Mouse (Mus musculus) intestine, embryonic 16.5 days (tissue): ENCODE results near the gene Cacng8. TPM values are rescaled to one million over a fixed set of nuclear protein-coding genes. Genes with fewer than 3 reads are reported as not detected.

Experiments used
- ATAC-seq: fragments of 200-750 bp; cut with Nextera tagmentation; 2 replicates; pipeline ENCODE4 v1.8.0; 2017; ENCODE audit warnings: moderate TSS enrichment, moderate library complexity
- H3K27ac ChIP-seq: fragments of 300-500 bp; sonication (generic); 2 replicates; pipeline ENCODE4 v1.5.1; 2014; ENCODE audit warnings: mild to moderate bottlenecking, low read length
- H3K27me3 ChIP-seq: fragments of 300-500 bp; sonication (generic); replicated peaks from 2 replicates; pipeline ENCODE4 v1.6.1; 2014; ENCODE audit warnings: low read length, control low read depth, mixed read lengths; ENCODE audit not compliant: control insufficient read depth, insufficient read depth
- H3K36me3 ChIP-seq: fragments of 300-500 bp; sonication (generic); 2 replicates; pipeline ENCODE4 v1.6.1; 2014; ENCODE audit warnings: low read length, control low read depth; ENCODE audit not compliant: control insufficient read depth, insufficient read depth
- H3K4me1 ChIP-seq: fragments of 300-500 bp; sonication (generic); 2 replicates; pipeline ENCODE4 v1.6.1; 2014; ENCODE audit warnings: low read length, control low read depth, mixed read lengths; ENCODE audit not compliant: control insufficient read depth, insufficient read depth
- H3K4me2 ChIP-seq: fragments of 300-500 bp; sonication (generic); 2 replicates; pipeline ENCODE4 v1.6.1; 2014; ENCODE audit warnings: low read depth, low read length, control low read depth
- H3K4me3 ChIP-seq: fragments of 300-500 bp; sonication (generic); 2 replicates; pipeline ENCODE4 v1.5.1; 2014; ENCODE audit warnings: mild to moderate bottlenecking, low read length
- H3K9ac ChIP-seq: fragments of 300-500 bp; sonication (generic); 2 replicates; pipeline ENCODE4 v1.6.1; 2014; ENCODE audit warnings: low read depth, low read length
- H3K9me3 ChIP-seq: fragments of 300-500 bp; sonication (generic); 2 replicates; pipeline ENCODE4 v1.6.1; 2016; ENCODE audit warnings: low read length, control low read depth; ENCODE audit not compliant: control insufficient read depth
- WGBS: fragments of 180-500 bp; shearing (Covaris S2); extraction: QIAGEN DNeasy Blood & Tissue Kit; methylation state at CpG from one replicate; pipeline ENCODE4 v1.1.7; 2014; 5-methylcytosine and 5-hydroxymethylcytosine counted together
- polyA plus RNA-seq: library from polyadenylated mRNA; unstranded; fragments of >200 nt; fragmentation: Nextera tagmentation; extraction: Ambion mirVana; gene quantifications from 2 replicates; pipeline ENCODE4 v1.2.1, GENCODE M21; 2015

Gene Cacng8
- polyA plus RNA-seq, 1 experiment from 2014 or later: 1.2 TPM

DNA sequence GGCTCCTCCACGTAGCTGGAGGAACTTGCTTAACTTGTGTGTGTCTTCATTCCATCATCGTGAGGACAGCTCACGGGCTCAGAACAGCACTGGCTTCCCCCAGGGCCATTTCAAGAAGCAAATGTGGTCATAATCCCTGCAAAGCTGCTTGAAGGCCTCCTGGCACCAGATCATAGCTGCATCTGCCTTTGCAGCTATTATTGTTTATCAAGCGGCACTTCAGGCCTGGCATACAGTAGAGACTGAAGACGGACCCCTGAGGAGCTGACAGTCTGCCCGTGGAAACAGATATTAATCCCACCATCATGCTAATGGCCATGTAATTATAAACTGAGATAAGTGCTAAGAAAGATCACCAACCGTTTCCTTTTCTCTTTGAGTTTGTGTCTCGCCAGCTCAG is 50.0 kb downstream of the Cacng8 start:
- H3K9ac ChIP-seq: no peak overlapping the region
- H3K27me3 ChIP-seq: no peaks in the 10 kb centered on the region
- H3K27ac ChIP-seq: no peak overlapping the region
- H3K36me3 ChIP-seq: no peaks in the 10 kb centered on the region
- H3K4me1 ChIP-seq: no peaks in the 10 kb centered on the region
- WGBS: 62% methylated on average over 8 of the region's 8 CpGs
- ATAC-seq: no peak
- no peak overlapping the region for H3K4me3 ChIP-seq
- no peaks in the 10 kb centered on the region for H3K9me3 ChIP-seq
- no peak overlapping the region for H3K4me2 ChIP-seq

DNA sequence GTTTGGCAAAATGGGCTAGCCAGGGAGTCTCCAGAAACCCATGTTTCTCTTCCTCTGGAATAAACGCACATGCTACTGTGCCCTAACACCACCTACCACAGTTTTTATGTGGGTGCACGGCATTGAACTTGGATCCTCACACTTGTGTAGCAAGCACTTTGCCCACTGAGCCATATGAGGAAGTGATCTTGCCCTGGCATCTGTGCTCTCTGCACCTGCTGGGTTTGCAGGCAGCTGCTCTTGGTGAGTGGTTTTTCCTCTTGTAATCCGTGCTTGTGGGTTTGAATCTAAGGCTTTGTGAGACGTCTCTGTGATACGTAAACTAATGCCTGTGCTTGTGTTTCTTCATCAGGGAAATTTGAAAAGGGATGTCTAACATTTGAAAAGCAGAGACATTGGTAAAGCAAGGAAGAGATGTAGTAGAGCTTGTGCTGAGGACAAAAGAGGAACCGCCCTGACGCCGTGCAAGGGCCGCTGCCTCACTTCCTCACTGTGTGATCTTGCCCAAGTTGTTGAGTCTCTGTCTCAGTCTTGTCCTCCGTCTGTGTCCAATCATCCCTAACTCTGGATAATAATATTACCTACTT is 52.1 kb downstream of the Cacng8 start:
- no peaks in the 10 kb centered on the region for H3K27me3 ChIP-seq
- no peak for ATAC-seq
- WGBS: 86% methylated on average over 10 of the region's 10 CpGs

DNA sequence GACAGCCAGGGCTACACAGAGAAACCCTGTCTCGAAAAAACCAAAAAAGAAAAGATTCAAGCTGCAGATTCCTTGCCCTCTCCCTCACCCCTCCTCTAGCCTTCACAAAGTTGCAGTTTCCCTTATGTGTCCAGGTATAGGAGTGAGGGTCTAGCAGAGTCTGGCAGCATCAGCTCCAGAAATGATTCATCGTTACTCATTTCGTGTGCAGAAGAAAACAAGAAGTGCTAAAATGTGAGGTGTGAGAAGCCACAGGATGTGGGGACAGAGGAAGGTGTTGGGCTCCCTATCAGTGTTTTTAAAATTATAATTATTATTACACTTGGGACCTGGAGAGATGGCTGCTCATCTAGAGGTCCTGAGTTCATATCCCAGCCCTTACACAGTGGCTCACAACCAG is 54.2 kb downstream of the Cacng8 start:
- 75% methylated on average over 3 of the region's 3 CpGs for WGBS
- Histone ChIP-seq H3K4me3 (no peak overlapping the region), H3K27me3 (no peaks in the 10 kb centered on the region), H3K9me3 (no peaks in the 10 kb centered on the region), H3K4me2 (no peak overlapping the region), H3K36me3 (no peaks in the 10 kb centered on the region), H3K9ac (no peak overlapping the region), H3K27ac (no peak overlapping the region), H3K4me1 (no peaks in the 10 kb centered on the region)
- ATAC-seq: no peak

More for the DNA sequence above, 52.1 kb downstream of the Cacng8 start:
- H3K27ac ChIP-seq: no peak overlapping the region
- no peaks in the 10 kb centered on the region for H3K4me1 ChIP-seq
- no peak overlapping the region for H3K9ac ChIP-seq
- no peak overlapping the region for H3K4me2 ChIP-seq
- no peaks in the 10 kb centered on the region for H3K36me3 ChIP-seq
- no peaks in the 10 kb centered on the region for H3K9me3 ChIP-seq
- H3K4me3 ChIP-seq: no peak overlapping the region

DNA sequence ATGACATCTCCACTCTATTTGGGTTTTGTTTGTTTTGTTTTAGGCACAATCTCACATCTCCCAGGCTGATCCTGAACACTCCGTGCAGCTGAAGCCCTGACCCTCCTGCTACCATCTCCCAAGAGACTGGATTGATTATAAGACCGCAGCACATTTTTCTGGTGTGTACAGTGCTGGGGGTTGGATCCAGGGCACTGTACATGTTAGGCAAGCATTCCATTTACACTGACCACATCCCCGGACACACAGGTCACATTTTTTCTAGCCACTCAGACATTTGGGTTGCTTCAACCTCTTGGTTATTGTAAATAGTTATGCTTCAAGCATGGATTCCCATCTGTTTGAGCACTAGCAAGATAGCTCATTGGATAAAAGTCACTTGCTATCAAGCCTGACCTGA is 56.1 kb downstream of the Cacng8 start:
- no peak for ATAC-seq
- Histone ChIP-seq H3K4me3 (no peak overlapping the region), H3K4me1 (no peaks in the 10 kb centered on the region), H3K27me3 (no peaks in the 10 kb centered on the region), H3K4me2 (no peak overlapping the region), H3K36me3 (no peaks in the 10 kb centered on the region), H3K9me3 (no peaks in the 10 kb centered on the region), H3K27ac (no peak overlapping the region), H3K9ac (no peak overlapping the region)
- 60% methylated on average over 3 of the region's 3 CpGs for WGBS

DNA sequence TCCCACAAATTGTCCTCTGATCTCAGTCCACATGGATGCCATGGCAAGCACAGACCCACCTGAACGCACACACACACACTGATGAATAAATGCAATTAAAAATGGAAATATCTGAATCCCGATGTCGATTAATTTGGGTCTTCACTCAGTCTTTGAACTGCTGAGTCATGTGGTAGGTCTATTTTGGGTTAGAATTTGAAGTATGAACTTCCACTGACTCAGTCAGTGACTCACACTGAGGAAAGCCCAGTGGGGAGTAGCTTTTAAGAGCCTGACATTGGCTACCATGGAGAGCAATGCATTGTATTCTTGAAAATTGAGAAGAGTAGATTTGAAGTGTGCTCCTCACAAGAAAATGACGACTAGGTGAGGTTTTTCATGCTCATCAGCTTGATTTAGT is 56.5 kb downstream of the Cacng8 start:
- no peak overlapping the region for H3K9ac ChIP-seq
- WGBS: 82% methylated on average over 4 of the region's 4 CpGs
- no peak for ATAC-seq

DNA sequence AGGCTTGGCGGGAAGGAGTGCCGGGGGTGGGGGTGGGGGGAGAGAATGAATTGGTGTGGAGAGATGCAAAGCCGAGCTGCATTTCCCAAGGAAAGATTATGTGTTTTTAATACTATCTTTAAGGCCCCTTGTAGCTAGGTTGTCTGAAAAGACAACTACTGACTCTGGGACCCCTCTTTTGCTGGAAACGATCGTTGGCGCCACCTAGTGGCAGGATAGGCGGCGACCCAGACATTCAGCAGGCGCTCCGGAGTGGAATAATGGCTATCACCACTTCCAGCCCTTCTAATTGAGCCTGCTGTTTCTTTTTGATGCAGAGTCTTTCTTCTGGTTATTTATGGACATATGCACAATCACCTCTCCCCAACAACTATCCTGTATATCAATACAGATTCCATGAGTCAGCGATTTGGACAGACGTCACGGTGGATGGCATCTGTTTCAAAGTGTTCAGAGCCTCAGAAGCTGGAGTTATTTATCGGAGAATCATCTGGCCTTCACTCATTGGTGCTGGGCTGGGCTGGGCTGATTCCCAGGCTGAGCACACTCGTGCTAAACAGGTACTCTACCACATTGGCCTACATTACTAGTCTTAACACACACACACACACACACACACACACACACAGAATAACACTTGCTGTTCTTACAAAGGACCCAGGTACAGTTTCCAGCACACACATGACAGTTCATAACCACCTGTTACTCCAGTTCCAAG is 58.4 kb downstream of the Cacng8 start:
- Histone ChIP-seq H3K4me2 (no peak overlapping the region), H3K4me1 (no peaks in the 10 kb centered on the region), H3K9ac (no peak overlapping the region), H3K27me3 (no peaks in the 10 kb centered on the region), H3K36me3 (no peaks in the 10 kb centered on the region), H3K27ac (no peak overlapping the region), H3K9me3 (no peaks in the 10 kb centered on the region), H3K4me3 (no peak overlapping the region)
- 22% methylated on average over 15 of the region's 15 CpGs for whole genome bisulfite sequencing
- ATAC-seq: peak; percentile 60; the same call in 1 of the 2 replicates

More for the DNA sequence above, 56.5 kb downstream of the Cacng8 start:
- Histone ChIP-seq H3K4me2 (no peak overlapping the region), H3K4me1 (no peaks in the 10 kb centered on the region), H3K9me3 (no peaks in the 10 kb centered on the region), H3K36me3 (no peaks in the 10 kb centered on the region), H3K27me3 (no peaks in the 10 kb centered on the region), H3K4me3 (no peak overlapping the region), H3K27ac (no peak overlapping the region)

DNA sequence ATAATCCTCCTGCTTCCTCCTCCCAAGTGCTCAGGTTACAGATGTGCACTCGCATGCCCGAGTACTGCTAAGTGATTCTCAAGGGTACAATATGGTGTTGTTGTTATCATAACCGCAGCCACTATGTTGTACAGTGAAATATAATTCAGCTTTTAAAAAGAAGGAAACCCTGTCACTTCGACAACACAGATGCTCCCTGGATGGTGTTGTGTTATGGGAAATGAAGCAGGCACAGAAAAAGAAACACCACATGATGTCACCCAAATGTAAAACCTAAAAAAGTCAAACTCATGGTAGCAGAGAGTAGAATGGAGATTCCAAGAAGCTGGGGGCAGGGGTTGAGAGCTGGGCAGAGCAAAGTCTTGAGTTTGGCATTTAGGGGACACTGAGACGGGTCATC is 60.2 kb downstream of the Cacng8 start:
- H3K36me3 ChIP-seq: no peaks in the 10 kb centered on the region
- H3K4me3 ChIP-seq: no peak overlapping the region
- H3K4me1 ChIP-seq: no peaks in the 10 kb centered on the region
- ATAC-seq: no peak
- no peaks in the 10 kb centered on the region for H3K27me3 ChIP-seq
- WGBS: 67% methylated on average over 5 of the region's 5 CpGs
- no peak overlapping the region for H3K9ac ChIP-seq
- no peaks in the 10 kb centered on the region for H3K9me3 ChIP-seq
- H3K27ac ChIP-seq: no peak overlapping the region
- H3K4me2 ChIP-seq: no peak overlapping the region

DNA sequence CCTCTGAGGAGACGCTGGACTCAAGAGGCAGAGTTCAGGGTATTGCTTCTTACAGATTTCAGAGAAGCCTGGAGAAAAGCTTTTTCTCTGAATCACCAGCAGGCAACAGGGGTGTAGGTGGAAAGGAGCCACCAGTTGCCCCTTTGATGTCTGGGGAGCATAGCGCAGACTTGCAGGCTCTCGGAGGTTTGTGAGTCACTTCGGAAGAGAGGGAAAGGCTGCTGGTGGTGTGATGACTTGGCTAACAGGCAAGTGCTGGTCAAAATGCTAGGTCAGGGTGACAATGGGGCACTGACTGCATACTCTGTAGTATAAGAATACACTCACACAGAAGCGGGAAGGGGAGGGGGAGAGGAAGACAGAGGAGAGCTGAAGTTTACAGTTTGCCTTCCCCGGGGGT is 60.7 kb downstream of the Cacng8 start:
- WGBS: 30% methylated on average over 6 of the region's 6 CpGs
- no peaks in the 10 kb centered on the region for H3K9me3 ChIP-seq
- no peaks in the 10 kb centered on the region for H3K36me3 ChIP-seq
- no peak for ATAC-seq
- H3K9ac ChIP-seq: no peak overlapping the region
- no peaks in the 10 kb centered on the region for H3K27me3 ChIP-seq
- no peaks in the 10 kb centered on the region for H3K4me1 ChIP-seq
- no peak overlapping the region for H3K4me2 ChIP-seq
- no peak overlapping the region for H3K4me3 ChIP-seq
- no peak overlapping the region for H3K27ac ChIP-seq

DNA sequence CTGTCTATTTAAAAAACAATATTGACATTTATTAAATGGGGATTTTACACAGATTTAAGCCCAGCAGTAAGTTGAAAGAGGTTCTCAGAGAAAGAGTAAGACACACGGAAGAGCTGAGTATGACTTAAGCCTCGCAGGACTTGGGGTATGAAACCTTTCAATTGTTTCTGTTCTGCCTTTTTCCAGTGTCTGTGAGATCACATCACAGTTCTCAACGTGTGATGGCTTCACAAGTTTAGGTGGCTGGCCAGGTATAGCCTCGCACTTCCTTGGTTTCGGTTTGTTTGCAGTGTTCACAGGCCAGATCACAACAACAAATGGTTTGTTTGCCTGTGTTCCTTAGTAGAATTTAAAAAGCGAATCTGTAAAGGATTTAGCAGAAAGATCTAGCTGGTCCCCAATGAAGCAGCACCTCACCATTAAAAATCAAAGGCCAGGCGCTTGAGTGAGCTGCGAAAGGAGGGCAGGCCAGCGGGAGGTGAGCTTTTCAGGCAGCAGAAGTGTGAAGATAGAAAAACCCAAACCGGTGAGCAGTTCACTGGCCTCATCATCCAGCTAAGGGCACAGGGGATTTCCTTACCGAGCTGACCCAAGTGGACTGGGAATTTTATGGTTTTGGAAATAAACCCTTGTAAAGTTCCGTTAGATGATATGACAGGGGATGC is 62.5 kb downstream of the Cacng8 start:
- no peaks in the 10 kb centered on the region for H3K27me3 ChIP-seq
- no peak overlapping the region for H3K9ac ChIP-seq
- no peaks in the 10 kb centered on the region for H3K36me3 ChIP-seq
- no peak overlapping the region for H3K27ac ChIP-seq
- no peak overlapping the region for H3K4me3 ChIP-seq
- H3K9me3 ChIP-seq: no peaks in the 10 kb centered on the region
- WGBS: 51% methylated on average over 12 of the region's 12 CpGs
- ATAC-seq: no peak
- no peak overlapping the region for H3K4me2 ChIP-seq
- no peaks in the 10 kb centered on the region for H3K4me1 ChIP-seq
